Mouse (Mus musculus) urinary bladder, postnatal 14 days (tissue): ENCODE results near the gene Zfp277.

Experiments used
- DNase-seq: peaks from one replicate; pipeline ENCODE4 v3.0.0; 2021; ENCODE audit warnings: low spot score

Gene Zfp277

GRCm38 (mm10) chr12:40378621-40379537, 66.8 kb downstream of the Zfp277 start:
- DNase-seq, result no peak

- DNase-seq, result no peak
Measured at GRCm38 (mm10) chr12:40351879-40352278, 93.8 kb downstream of the Zfp277 start.

- peak; percentile 32 for DNase-seq
Measured at GRCm38 (mm10) chr12:40348251-40348650, 97.5 kb downstream of the Zfp277 start.

- no peak for DNase-seq
Measured at GRCm38 (mm10) chr12:40347060-40347698, 98.5 kb downstream of the Zfp277 start.

- no peak for DNase-seq
Measured at GRCm38 (mm10) chr12:40341443-40341842, 104.3 kb downstream of the Zfp277 start.

- no peak for DNase-seq
Measured at GRCm38 (mm10) chr12:40335303-40335702, 110.4 kb downstream of the Zfp277 start.

- DNase-seq, result no peak
Measured at GRCm38 (mm10) chr12:40331467-40331866, 114.2 kb downstream of the Zfp277 start.

GRCm38 (mm10) chr12:40327012-40327660, 118.6 kb downstream of the Zfp277 start:
- no peak for DNase-seq

GRCm38 (mm10) chr12:40325582-40325981, 120.1 kb downstream of the Zfp277 start:
- no peak for DNase-seq

GRCm38 (mm10) chr12:40324819-40325218, 120.9 kb downstream of the Zfp277 start:
- DNase-seq, result no peak

- DNase-seq, result no peak
Measured at GRCm38 (mm10) chr12:40315146-40315545, 130.6 kb downstream of the Zfp277 start.

GRCm38 (mm10) chr12:40303960-40304359, 141.7 kb downstream of the Zfp277 start:
- DNase-seq, result no peak

- DNase-seq, result no peak
Measured at GRCm38 (mm10) chr12:40298636-40299035, 147.1 kb downstream of the Zfp277 start.

GRCm38 (mm10) chr12:40286539-40286938, 159.2 kb downstream of the Zfp277 start:
- no peak for DNase-seq

GRCm38 (mm10) chr12:40280596-40281325, 164.9 kb downstream of the Zfp277 start:
- no peak for DNase-seq

GRCm38 (mm10) chr12:40277581-40277980, 168.1 kb downstream of the Zfp277 start:
- no peak for DNase-seq

GRCm38 (mm10) chr12:40274931-40275330, 170.8 kb downstream of the Zfp277 start:
- DNase-seq, result no peak

- DNase-seq, result no peak
Measured at GRCm38 (mm10) chr12:40273339-40273738, 172.4 kb downstream of the Zfp277 start.

GRCm38 (mm10) chr12:40272710-40273109, 173.0 kb downstream of the Zfp277 start:
- no peak for DNase-seq

GRCm38 (mm10) chr12:40268313-40268712, 177.4 kb downstream of the Zfp277 start:
- DNase-seq, result no peak
